Mouse (Mus musculus) embryonic stem cell, embryonic (primary cell): Measurements from ENCODE around the gene Ppp1r12c.

Experiments
- CTCF ChIA-PET, 4 experiments: fragments of 300-600 bp in 2 of 4; fragments of 350-600 bp in 2 of 4; sonication (Branson Sonifier 250); formaldehyde crosslinking; loops; one replicate each; lab custom pipeline; 2022; ENCODE audit warnings: inconsistent platforms in 2 of 4; lab: Charles Lee
- POLR2A ChIA-PET, 4 experiments: fragments of 300-600 bp in 2 of 4; fragments of 350-600 bp in 2 of 4; sonication (Branson Sonifier 250); formaldehyde crosslinking; loops; one replicate each; lab custom pipeline; 2022; ENCODE audit warnings: antibody characterized with exemption in 4 of 4, inconsistent platforms in 1 of 4; lab: Charles Lee

Gene Ppp1r12c

DNA sequence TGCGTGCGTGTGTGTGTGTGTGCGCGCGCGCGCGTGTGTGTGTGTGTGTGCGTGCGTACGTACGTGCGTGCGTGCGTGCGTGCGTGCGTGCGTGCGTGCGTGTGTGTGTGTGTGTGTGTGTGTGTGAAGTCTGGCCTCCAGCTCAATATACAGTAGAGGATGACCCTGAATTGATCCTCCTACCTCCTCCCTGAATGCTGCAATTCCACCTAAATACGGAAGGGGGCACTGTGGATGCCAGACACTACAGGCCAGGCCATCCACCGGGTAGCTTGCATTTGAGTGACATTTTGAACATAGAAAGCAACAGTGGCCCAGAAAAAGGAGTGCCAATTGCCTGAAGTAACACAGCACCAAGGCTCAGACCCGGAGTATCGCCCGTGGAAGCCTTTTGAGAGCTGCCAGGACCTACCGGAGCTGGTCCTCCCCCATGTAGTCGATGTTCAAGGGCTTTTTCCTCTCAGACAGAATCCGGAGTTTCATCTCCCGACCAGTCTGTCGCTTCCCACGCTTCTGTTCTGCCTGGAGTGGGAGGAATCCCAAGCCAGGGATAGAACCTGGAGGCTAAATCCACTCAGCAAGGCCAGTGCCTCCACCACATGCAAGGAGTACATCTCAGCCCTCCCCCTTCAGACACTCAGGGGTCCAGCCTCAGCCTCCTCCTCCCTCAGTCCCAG, 6.7 kb upstream of the Ppp1r12c start:
- ChIA-PET CTCF (interaction anchor here (0.5 to 10.7 kb wide), 49 partner anchors 8 to 1767 kb away, joined by 3 to 219 read pairs (median 4); partner anchors contain the start of genes Tnni3 (in 3 of the 4), Tnnt1 (in 2 of the 4), Cnot3 (in 1 of the 4) and Cox6b2 (in 1 of the 4)), POLR2A (interaction anchor here in 3 of 4 experiments (0.6 to 4.2 kb wide), 24 partner anchors 8 to 846 kb away, joined by 3 to 42 read pairs (median 4); partner anchors contain the start of genes Tnni3 (in 2 of the 3), Tnnt1 (in 2 of the 3), Ube2s (in 2 of the 3) and Cox6b2 (in 1 of the 3))

DNA sequence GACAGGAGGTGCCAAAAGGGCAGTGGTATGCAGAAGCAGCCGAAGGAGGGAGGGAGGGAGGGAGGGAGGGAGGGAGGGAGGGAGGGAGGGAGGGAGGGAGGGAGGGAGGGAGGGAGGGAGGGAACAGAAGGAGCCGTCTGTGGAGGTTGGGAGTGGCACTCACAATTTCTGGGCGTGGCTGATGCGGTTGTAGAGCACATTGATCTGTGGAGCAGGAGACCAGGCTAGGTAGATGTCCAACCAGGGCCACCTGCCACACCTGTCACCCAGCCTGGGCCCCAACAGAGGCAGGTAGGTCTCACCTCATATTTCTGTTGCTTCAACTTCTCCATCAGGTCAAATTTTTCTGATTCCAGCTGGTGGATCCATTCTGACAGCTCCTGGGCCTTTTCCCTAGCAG, 5.7 kb upstream of the Ppp1r12c start:
- POLR2A ChIA-PET = interaction anchor here in 3 of 4 experiments (0.6 to 4.2 kb wide), 7 partner anchors 9 to 800 kb away, joined by 3 to 42 read pairs (median 5); partner anchors contain the start of genes Dnaaf3 (in 1 of the 3), Tnni3 (in 1 of the 3), Tnnt1 (in 1 of the 3) and Ube2s (in 1 of the 3)
- CTCF ChIA-PET = interaction anchor here in 2 of 4 experiments (1.9 to 10.7 kb wide), 4 partner anchors 9 to 17 kb away, joined by 7 to 219 read pairs (median 16); partner anchors contain the start of genes Tnnt1 (in 2 of the 2) and Tnni3 (in 1 of the 2)

DNA sequence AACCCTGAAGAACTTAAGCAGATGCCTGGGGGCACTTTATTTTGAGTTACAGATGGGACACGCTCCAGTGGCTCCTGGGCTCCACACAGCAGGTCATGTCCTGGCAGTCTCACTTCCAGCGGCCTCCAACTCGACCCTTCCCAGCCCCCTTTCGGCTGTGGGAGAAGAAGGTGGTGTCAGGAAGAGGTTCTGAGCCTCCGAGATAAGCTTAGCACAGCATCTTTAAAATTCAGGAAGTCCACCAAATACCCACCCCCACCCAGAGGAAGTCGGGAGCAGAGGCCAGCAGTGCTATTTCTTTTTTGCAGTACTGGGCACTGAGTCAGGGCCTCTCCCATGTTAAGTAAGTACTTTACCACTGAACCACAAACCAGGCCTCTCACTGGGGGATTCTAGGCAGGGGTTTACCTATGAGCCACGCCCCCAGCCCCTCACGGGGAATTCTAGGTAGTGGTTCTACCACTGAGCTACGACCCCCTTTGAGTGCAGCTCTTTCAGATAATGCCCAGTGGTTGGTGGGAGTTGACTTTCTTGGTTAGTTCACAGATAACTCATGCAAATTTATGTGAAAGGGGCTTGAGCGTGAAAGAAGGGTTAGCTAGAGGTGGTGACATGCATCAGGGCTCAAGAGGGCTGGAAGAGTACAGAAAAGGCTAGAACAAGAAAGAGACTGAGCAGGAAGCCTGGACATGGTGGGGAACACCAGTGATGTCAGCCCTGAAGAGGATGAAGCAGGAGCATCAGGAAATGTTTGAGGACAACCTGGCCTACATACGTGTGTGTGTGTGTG, 3.4 kb upstream of the Ppp1r12c start:
- CTCF ChIA-PET = interaction anchor here in 1 of 4 experiments (0.7 to 1.6 kb wide), 2 partner anchors 9 to 15 kb away, joined by 3 read pairs; no protein-coding TSS in a partner anchor
- POLR2A ChIA-PET = interaction anchor here in 3 of 4 experiments (0.7 to 1.4 kb wide), 4 partner anchors 11 to 813 kb away, joined by 3 to 9 read pairs (median 7); partner anchors contain the start of genes Fiz1 (in 1 of the 3) and Zfp524 (in 1 of the 3)

DNA sequence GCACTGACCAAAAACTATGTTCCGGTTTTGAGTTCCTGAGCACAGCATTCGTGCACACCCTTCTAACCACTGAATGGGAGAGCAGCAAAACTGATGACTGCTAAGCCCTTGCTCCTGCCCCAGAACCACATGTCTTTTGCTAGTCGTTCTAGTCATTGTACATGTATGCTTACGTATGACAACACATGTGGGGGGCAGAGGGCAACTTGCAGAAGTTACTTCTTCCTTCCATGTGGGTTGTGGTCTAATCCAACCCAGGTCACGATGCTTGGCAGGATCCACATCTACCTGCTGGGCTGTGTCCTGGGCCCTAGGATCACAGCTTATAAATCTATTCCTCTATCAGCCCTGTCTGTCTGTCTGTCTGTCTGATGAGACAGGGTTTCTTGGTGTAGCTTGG, 2.4 kb upstream of the Ppp1r12c start:
- CTCF ChIA-PET = interaction anchor here in 2 of 4 experiments (1.6 kb wide), 2 partner anchors 9 to 20 kb away, joined by 3 to 5 read pairs; partner anchors contain the start of gene Tnni3 (in 1 of the 2)
- POLR2A ChIA-PET = interaction anchor here in 2 of 4 experiments (0.7 to 1.6 kb wide), 5 partner anchors 9 to 291 kb away, joined by 3 to 6 read pairs (median 3); no protein-coding TSS in a partner anchor

DNA sequence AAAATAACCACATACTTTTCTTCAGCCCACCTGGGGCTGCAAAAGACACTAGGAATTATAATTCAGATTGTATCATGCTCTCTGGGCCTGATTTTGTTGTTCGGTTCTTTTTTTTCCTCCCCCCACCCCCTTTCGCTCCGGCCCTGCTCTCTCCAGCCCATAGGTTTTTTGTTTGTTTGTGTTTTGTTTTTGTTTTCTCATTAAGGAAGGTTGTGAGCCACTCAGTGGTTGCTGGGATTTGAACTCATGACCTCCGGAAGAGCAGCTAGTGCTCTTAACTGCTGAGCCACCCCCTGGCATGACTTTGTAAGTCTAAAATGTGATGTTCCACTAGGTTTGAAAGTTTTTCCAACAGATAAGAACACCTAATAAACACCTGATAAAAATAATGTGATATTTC, 1.6 kb upstream of the Ppp1r12c start:
- CTCF ChIA-PET = interaction anchor here in 3 of 4 experiments (0.6 to 2.4 kb wide), 5 partner anchors 10 to 372 kb away, joined by 3 to 13 read pairs (median 5); partner anchors contain the start of gene Tnni3 (in 1 of the 3)
- POLR2A ChIA-PET = interaction anchor here (0.6 to 3.1 kb wide), 21 partner anchors 10 to 858 kb away, joined by 3 to 46 read pairs (median 7); partner anchors contain the start of genes Leng8 (in 2 of the 4), Tnni3 (in 2 of the 4), Cnot3 (in 1 of the 4) and Kmt5c (in 1 of the 4)

DNA sequence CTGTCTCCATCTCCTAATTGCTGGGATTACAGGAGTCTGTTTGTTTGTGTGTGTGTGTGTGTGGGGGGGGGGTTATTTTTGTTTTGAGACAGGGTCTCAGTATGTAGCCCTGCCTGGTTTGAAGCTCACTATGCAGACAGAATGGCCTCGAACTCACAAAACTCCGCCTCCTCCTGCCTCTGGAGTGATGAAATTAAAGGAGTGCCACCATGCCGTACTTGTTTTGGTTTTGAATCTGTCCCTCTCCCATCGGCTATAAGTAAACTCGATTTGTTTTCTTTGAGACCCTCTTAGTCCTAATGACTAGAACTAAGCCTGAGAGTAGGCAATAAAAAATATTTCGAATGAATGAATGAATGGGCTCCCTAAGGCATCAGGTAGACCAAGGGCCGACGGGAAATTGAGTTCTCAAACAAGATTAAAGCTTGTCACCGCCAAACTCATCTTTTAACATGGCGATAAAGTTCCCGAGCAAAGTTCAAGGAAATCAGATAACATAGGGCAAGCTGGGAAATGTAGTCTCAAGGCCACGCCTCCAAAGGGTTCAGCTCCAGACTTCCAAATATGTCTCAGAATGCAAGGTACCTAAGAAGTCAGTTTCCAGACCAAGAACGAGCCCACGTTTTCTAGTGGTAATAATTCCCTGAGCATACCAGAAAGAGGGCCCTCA, 1.1 kb upstream of the Ppp1r12c start:
- CTCF ChIA-PET = interaction anchor here in 3 of 4 experiments (0.6 to 2.4 kb wide), 18 partner anchors 7 to 886 kb away, joined by 3 to 21 read pairs (median 5); partner anchors contain the start of genes Tnni3 (in 2 of the 3), Ndufa3 (in 1 of the 3) and Tnnt1 (in 1 of the 3)
- POLR2A ChIA-PET = interaction anchor here (0.5 to 3.1 kb wide), 75 partner anchors 7 to 1264 kb away, joined by 3 to 46 read pairs (median 5); partner anchors contain the start of genes Leng8 (in 3 of the 4), Tnni3 (in 3 of the 4), Cox6b2 (in 2 of the 4) and Dnaaf3 (in 2 of the 4)

DNA sequence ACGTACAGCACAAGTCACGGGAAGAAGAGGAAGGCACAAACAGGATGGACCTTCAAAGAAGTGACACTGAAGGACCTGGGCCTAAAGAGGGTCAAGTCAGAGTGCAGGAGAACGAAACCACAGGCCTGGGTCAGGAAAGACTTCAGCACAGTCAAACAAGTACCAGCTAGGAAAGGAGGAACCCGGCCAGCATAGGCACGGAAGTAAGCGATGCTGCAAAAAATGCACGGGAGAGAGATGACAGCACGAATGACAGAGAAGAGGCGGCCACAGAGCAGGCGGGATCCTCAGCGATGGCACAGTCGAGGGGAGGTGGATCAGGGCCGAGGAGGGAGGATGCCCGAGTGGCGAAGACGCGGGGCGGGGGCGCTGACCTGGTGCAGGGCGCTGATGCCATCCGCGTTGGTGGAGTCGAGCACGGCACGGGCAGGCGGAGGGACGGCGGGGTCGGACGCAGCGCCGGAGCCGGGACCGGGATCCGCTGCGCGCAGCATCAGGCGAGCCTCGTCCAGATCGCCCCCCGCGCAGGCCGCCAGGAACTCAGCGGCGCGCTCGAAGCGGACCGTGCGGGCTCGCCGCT, 498 bp downstream of the Ppp1r12c start:
- ChIA-PET POLR2A (interaction anchor here (0.7 to 3.1 kb wide), 59 partner anchors 7 to 922 kb away, joined by 3 to 46 read pairs (median 5); partner anchors contain the start of genes Ube2s (in 3 of the 4), Dnaaf3 (in 2 of the 4), Leng8 (in 2 of the 4) and Mboat7 (in 2 of the 4)), CTCF (interaction anchor here (0.5 to 2.4 kb wide), 18 partner anchors 8 to 884 kb away, joined by 3 to 21 read pairs (median 6); partner anchors contain the start of genes Ndufa3 (in 1 of the 4) and Tnni3 (in 1 of the 4))

DNA sequence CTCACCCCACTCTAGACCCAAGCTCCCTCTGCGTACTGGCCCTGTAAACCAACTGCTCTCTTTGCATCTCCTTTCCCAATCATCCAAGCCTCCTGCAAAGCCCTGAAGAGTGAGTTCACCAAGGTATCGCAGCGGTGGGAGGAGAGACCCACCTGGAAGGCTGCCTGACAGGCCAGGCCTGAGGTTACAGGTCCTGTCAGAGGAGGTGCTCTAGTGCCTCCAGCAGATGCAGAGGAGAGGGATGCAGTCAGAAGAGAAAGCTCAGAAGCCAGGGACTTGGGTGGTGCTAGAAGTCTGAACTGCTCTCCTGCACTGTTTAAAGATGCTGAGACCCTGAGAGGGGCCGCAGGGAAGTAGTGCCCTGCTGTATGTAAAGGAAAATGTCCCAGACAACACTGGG, 2.4 kb downstream of the Ppp1r12c start:
- ChIA-PET CTCF (interaction anchor here in 2 of 4 experiments (1.4 to 1.9 kb wide), 2 partner anchors 10 to 14 kb away, joined by 7 to 12 read pairs; no protein-coding TSS in a partner anchor), POLR2A (interaction anchor here in 2 of 4 experiments (0.8 to 1.5 kb wide), 15 partner anchors 8 to 375 kb away, joined by 3 to 6 read pairs (median 4); partner anchors contain the start of genes Tnnt1 (in 1 of the 2) and Ube2s (in 1 of the 2))

DNA sequence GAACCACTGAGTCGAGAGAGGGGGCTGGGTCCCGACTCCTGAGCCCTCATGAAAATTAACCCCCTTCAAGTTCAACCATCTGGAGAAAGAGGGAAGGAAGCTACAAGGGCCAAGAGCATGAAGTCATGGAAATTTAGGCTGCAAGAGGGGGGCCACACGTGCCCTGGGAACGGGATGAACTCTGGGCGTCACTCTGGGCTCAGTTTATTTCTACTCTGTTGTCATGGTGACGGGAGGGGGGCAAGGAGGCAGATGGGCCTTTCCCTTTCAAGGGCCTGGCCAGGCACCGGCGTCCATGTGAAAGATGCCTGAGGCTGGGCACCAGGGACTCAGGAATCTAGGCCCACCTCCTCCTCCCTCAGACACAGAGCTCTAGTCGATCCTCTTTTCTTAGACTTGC, 3.2 kb downstream of the Ppp1r12c start:
- ChIA-PET CTCF (interaction anchor here in 2 of 4 experiments (1.4 to 1.9 kb wide), 2 partner anchors 11 to 15 kb away, joined by 7 to 12 read pairs; no protein-coding TSS in a partner anchor), POLR2A (interaction anchor here in 2 of 4 experiments (0.6 to 1.5 kb wide), 12 partner anchors 8 to 1127 kb away, joined by 3 to 6 read pairs (median 4); partner anchors contain the start of genes Tnnt1 (in 1 of the 2) and Ube2s (in 1 of the 2))

DNA sequence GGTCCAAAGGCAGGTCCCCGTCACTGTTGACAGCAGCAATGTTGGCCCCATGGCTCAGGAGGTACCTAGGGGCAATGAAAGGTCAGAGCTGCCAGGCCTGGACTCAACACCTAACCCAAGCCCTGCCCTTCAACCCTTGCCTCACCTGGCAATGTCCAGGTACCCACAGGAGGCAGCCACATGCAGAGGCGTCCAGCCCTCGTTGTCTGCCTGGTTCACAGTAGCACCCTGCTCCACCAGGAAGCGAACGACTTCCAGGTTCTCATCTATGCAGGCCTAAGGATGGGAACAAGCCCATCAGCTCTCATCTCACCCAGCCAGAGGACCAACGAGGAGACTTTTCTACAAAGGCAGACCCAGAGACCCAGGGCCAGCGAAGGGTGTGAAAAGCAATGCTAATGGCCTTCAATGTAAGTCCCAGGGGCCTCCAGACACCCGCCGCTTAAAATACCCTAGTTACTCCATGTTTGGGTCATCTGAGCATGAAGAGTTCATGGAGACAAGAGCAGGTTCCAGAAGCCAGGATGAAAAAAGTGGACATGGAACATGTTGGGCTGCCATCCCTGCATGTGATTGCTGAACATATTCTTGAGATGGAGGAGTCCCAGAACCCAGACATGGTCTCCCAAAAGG, 4.1 kb downstream of the Ppp1r12c start:
- ChIA-PET CTCF (interaction anchor here in 2 of 4 experiments (1.6 to 4.4 kb wide), 2 partner anchors 12 to 19 kb away, joined by 3 to 23 read pairs; no protein-coding TSS in a partner anchor), POLR2A (interaction anchor here in 1 of 4 experiments (0.6 to 1.5 kb wide), 4 partner anchors 16 to 349 kb away, joined by 3 to 5 read pairs (median 4); no protein-coding TSS in a partner anchor)

DNA sequence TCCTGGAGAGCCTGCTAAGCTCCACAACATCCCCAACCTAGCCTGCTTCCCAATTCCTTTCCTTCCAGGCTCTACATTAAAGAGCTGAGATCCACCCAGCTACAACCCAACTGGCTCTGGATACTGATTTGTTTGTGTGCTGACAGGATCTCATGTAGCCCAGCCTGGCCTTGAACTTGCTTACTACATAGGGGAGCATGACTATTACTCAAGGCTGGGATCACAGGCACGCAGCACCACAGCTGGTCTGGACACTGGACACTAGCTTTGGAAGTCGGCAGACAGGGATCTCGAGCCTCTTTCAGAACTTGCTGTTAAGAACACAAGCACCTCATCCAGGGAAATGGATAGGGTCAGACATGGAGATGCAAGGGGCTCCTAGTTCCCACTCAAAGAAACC, 5.0 kb downstream of the Ppp1r12c start:
- CTCF ChIA-PET = interaction anchor here in 3 of 4 experiments (0.5 to 4.4 kb wide), 5 partner anchors 12 to 879 kb away, joined by 3 to 23 read pairs (median 3); partner anchors contain the start of gene Ndufa3 (in 1 of the 3)
- POLR2A ChIA-PET = interaction anchor here in 3 of 4 experiments (0.6 to 1.5 kb wide), 6 partner anchors 15 to 348 kb away, joined by 3 to 4 read pairs (median 3); no protein-coding TSS in a partner anchor

DNA sequence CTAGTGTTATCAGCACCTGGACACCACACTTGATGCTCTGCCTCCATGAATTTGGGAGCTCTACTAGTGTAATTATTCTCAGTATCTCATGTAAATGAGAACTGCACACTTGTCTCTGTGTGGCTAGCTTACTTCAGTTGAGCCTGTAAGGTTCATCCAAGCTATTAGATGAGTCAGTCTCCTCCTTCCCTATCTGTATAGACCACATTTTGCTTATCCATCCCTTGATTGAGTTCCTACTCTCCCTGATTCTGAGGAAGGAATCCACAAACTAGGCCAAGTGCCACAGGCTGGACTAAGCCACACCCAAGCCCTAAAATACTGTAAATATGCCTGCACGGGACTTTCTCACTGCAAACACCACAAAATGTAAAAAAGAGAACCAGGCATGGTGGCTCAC, 7.5 kb downstream of the Ppp1r12c start:
- POLR2A ChIA-PET = interaction anchor here in 3 of 4 experiments (1.0 to 4.7 kb wide), 9 partner anchors 8 to 801 kb away, joined by 3 to 23 read pairs (median 5); partner anchors contain the start of genes Mboat7 (in 1 of the 3), Ppp1r12c (in 1 of the 3), Rpl28 (in 1 of the 3) and Tsen34 (in 1 of the 3)
- CTCF ChIA-PET = interaction anchor here in 2 of 4 experiments (1.0 to 4.4 kb wide), 4 partner anchors 14 to 30 kb away, joined by 4 to 23 read pairs (median 4); partner anchors contain the start of gene Tnni3 (in 1 of the 2)

DNA sequence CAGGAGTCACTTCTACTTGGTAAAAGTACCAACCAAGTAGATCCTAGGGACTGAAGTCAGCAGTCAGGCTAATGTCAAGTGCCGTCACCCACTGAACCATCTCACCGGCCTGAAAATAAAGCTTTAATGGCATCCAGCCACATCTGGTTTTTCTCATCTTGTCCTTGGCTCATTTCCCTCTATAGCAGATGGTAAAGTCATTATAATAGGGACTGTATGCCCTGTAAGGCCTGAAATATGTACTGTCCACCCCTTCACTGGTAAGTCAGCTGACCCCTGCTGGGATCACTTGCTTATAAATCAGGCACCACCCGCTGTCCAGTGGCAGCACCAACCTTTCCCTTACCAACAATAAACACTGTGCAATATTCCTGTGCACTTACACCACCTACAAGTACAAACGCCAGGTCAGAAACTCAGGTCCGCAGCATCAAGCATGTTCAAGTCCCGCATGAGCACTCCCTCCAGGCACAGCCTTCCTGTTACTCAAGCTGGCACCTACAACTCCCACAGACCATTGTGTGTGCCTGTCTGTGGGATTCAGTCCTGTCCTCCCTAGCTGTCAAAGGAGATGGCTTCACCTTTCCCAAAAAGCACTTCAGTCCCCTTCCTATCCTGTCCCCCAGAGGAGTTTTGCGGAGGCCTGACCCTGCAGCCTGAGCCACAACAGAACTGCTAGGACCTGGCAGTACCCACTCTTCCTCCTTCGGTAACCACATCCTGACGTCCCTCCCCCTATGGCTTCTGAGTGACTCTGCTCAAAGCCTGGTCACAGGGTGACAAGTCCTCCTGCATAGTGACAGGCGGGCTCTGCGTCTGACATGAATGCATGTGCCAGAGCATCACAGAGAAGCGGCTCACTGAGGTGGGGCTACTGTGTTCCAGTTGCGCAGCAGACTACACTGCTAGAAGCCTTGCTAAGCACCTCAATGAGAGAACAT, 8.9 kb downstream of the Ppp1r12c start:
- ChIA-PET CTCF (interaction anchor here in 2 of 4 experiments (1.1 to 2.1 kb wide), 4 partner anchors 9 to 21 kb away, joined by 3 to 8 read pairs (median 4); partner anchors contain the start of gene Ppp1r12c (in 1 of the 2)), POLR2A (interaction anchor here in 3 of 4 experiments (1.1 to 4.7 kb wide), 9 partner anchors 9 to 300 kb away, joined by 3 to 23 read pairs (median 4); partner anchors contain the start of genes Ppp1r12c (in 1 of the 3), Rpl28 (in 1 of the 3) and Tnni3 (in 1 of the 3))
